Mouse (Mus musculus) CH12F3 (cell line): ENCODE data around the gene Atg101.
"Not testable (repeated sequence)": the region's sequence is repeated elsewhere in the genome, so short reads cannot be mapped to it uniquely, and the experiment has no call there.

Source experiments
- in situ Hi-C: fragments of 300-500 bp; cut with MboI; formaldehyde crosslinking; loops from 2 replicates; pipeline ENCODE4 v1.14.3; 2020; ENCODE audit warnings: low sequenced_read_pairs

Gene Atg101

GRCm38 (mm10) chr15:101311087-101311770, 27.2 kb downstream of the Atg101 start:
- in situ Hi-C loops: no loop called here

- in situ Hi-C loops: no loop called here
Observed at GRCm38 (mm10) chr15:101312006-101312405, 27.9 kb downstream of the Atg101 start.

GRCm38 (mm10) chr15:101315378-101315777, 31.3 kb downstream of the Atg101 start:
- in situ Hi-C loops: no loop called here

GRCm38 (mm10) chr15:101315832-101316231, 31.8 kb downstream of the Atg101 start:
- in situ Hi-C loops: no loop called here

GRCm38 (mm10) chr15:101316279-101316912, 32.3 kb downstream of the Atg101 start:
- in situ Hi-C loops: no loop called here

GRCm38 (mm10) chr15:101316913-101317813, 33.1 kb downstream of the Atg101 start:
- in situ Hi-C loops: no loop called here

- in situ Hi-C loops: no loop called here
Observed at GRCm38 (mm10) chr15:101317814-101318500, 33.9 kb downstream of the Atg101 start.

GRCm38 (mm10) chr15:101318889-101319765, 35.1 kb downstream of the Atg101 start:
- in situ Hi-C loops: no loop called here

GRCm38 (mm10) chr15:101320010-101320617, 36.0 kb downstream of the Atg101 start:
- in situ Hi-C loops: no loop called here

- in situ Hi-C loops: no loop called here
Observed at GRCm38 (mm10) chr15:101320618-101321041, 36.6 kb downstream of the Atg101 start.

GRCm38 (mm10) chr15:101321126-101321525, 37.1 kb downstream of the Atg101 start:
- in situ Hi-C loops: no loop called here

- in situ Hi-C loops: no loop called here
Observed at GRCm38 (mm10) chr15:101322106-101322505, 38.0 kb downstream of the Atg101 start.

GRCm38 (mm10) chr15:101322640-101323039, 38.6 kb downstream of the Atg101 start:
- in situ Hi-C loops: no loop called here

- in situ Hi-C loops: no loop called here
Observed at GRCm38 (mm10) chr15:101323511-101323910, 39.4 kb downstream of the Atg101 start.

GRCm38 (mm10) chr15:101324409-101324808, 40.3 kb downstream of the Atg101 start:
- in situ Hi-C loops: not testable (repeated sequence)

- in situ Hi-C loops: loop anchor here (25.0 kb wide), 2 partner anchors 436 to 736 kb away; partner anchors contain the start of gene Eif4b
Observed at GRCm38 (mm10) chr15:101325991-101326534, 42.0 kb downstream of the Atg101 start.

- in situ Hi-C loops: loop anchor here (25.0 kb wide), 2 partner anchors 435 to 735 kb away; partner anchors contain the start of gene Eif4b
Observed at GRCm38 (mm10) chr15:101327282-101327681, 43.2 kb downstream of the Atg101 start.

- in situ Hi-C loops: loop anchor here (25.0 kb wide), 2 partner anchors 433 to 733 kb away; partner anchors contain the start of gene Eif4b
Observed at GRCm38 (mm10) chr15:101328876-101329563, 44.9 kb downstream of the Atg101 start.
